14 mouse cellular contexts compared by ENCODE assay signal in the genomic region with DNA sequence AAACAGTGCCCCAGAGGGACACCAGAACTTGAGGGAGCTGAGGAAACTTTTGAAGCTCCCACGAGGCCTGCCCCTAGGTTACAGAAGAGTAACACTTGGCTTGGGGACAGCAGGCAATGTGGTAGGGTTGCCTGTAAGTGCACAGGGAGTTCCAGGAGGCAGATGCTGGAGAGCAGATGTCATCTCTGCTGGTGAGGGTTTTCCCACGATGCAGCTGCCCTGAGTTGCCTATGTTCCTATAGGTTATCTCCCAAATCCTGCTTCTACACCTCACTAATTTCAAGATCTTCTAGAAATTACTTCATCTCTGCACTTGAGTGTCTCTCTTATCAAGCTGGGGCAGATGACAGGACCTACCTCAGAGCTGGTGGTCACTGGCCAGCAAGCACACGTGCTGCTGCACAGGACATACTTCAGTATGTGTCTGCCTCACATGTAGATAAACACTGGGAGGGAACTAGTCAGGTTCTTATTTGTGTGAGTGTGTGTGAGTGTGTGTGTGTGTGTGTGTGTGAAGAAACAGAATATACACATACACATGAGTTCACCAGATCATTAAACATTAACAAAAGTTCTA. TPM values are rescaled to one million over a fixed set of nuclear protein-coding genes. Genes with fewer than 3 reads are reported as not detected.
"Had no signal": no experiment of that assay in that cellular context is flagged by ENCODE, and none has a peak within 500 bp of the region (broad histone marks: within the 10 kb centered on the region; RNA-seq: fewer than 3 reads in every experiment).

No protein-coding gene starts in this region.

- H3K27me3 ChIP-seq: limb, embryonic 12.5 days; neural tube, embryonic 15.5 days had no signal

- H3K9me3 ChIP-seq: limb, embryonic 12.5 days; midbrain, embryonic 10.5 days; neural tube, embryonic 15.5 days had no signal

- ATAC-seq: intestine, postnatal 0 days had no signal

- DNase-seq: kidney, adult 8-10 months; kidney, postnatal 25 days; layer of hippocampus, adult 9-11 months; layer of hippocampus, postnatal 36 days; midbrain, embryonic 14.5 days; thymus, adult 18-20 months; thymus, postnatal 14 days had no signal

- H3K9ac ChIP-seq: limb, embryonic 12.5 days; neural tube, embryonic 15.5 days had no signal

- H3K4me1 ChIP-seq: limb, embryonic 12.5 days; midbrain, embryonic 10.5 days; neural tube, embryonic 15.5 days had no signal

- H3K4me3 ChIP-seq: limb, embryonic 12.5 days; midbrain, embryonic 10.5 days; myocyte; neural tube, embryonic 15.5 days had no signal

- H3K4me2 ChIP-seq: limb, embryonic 12.5 days; neural tube, embryonic 15.5 days had no signal

- H3K27ac ChIP-seq: limb, embryonic 12.5 days; midbrain, embryonic 10.5 days; neural tube, embryonic 15.5 days had no signal

RNA-seq across cellular contexts. Expression of gene Cdnf, which starts 18.9 kb away (rescaled TPM):
- polyA plus RNA-seq: liver, adult 2 months; neural tube, embryonic 11.5 days had no signal
